Mouse (Mus musculus) embryonic facial prominence, embryonic 10.5 days (tissue): Measurements from ENCODE around the gene Mtif2. TPM values are rescaled to one million over a fixed set of nuclear protein-coding genes. Genes with fewer than 3 reads are reported as not detected.

ENCODE experiments used
- DNase-seq: peaks from one replicate; pipeline ENCODE4 v3.0.0-alpha.2; 2017; ENCODE audit warnings: low spot score
- H3K27ac ChIP-seq: fragments of 300-500 bp; sonication (generic); replicated peaks from 2 replicates; pipeline ENCODE4 v1.5.1; 2016; ENCODE audit warnings: mild to moderate bottlenecking
- H3K27me3 ChIP-seq: fragments of 300-500 bp; sonication (generic); replicated peaks from 2 replicates; pipeline ENCODE4 v1.6.1; 2016; ENCODE audit warnings: low read depth, mild to moderate bottlenecking; ENCODE audit not compliant: poor library complexity, severe bottlenecking
- H3K36me3 ChIP-seq: fragments of 300-500 bp; sonication (generic); replicated peaks from 2 replicates; pipeline ENCODE4 v1.6.1; 2016; ENCODE audit warnings: mild to moderate bottlenecking, moderate library complexity
- H3K4me1 ChIP-seq: fragments of 300-500 bp; sonication (generic); 2 replicates; pipeline ENCODE4 v1.6.1; 2016
- H3K4me3 ChIP-seq: fragments of 300-500 bp; sonication (generic); 2 replicates; pipeline ENCODE4 v1.5.1; 2016; ENCODE audit warnings: mild to moderate bottlenecking, moderate library complexity
- H3K9me3 ChIP-seq: fragments of 300-500 bp; sonication (generic); 2 replicates; pipeline ENCODE4 v1.6.1; 2016; ENCODE audit warnings: mild to moderate bottlenecking
- WGBS: fragments of 180-500 bp; shearing (Covaris S2); methylation state at CpG from one replicate; pipeline ENCODE4 v1.1.7; 2016; 5-methylcytosine and 5-hydroxymethylcytosine counted together
- polyA plus RNA-seq: library from polyadenylated mRNA; unstranded; fragments of >200 nt; fragmentation: Nextera tagmentation; extraction: Ambion mirVana; gene quantifications from 2 replicates; pipeline ENCODE4 v1.2.1, GENCODE M21; 2016

Gene Mtif2
- polyA plus RNA-seq = 45.8 and 49.5 TPM in 2 replicates

- Histone ChIP-seq H3K4me3 (peak within 1 kb of the TSS; percentile 79), H3K36me3 (peaks cover 15% of the 10 kb centered on the region), H3K27ac (peak within 1 kb of the TSS; percentile 92), H3K9me3 (no peaks in the 10 kb centered on the region), H3K4me1 (peaks cover 10% of the 10 kb centered on the region), H3K27me3 (no peaks in the 10 kb centered on the region)
- 3% methylated on average over 47 of the region's 47 CpGs for WGBS
- peak; percentile 89 for DNase-seq
Observed at GRCm38 (mm10) chr11:29525988-29526794, at the start of gene Mtif2. TSS of gene Mtif2 (plus strand) at chr11:29526408.

GRCm38 (mm10) chr11:29493135-29493534, 33.1 kb upstream of the Mtif2 start:
- no peaks in the 10 kb centered on the region for H3K4me1 ChIP-seq
- 94% methylated on average over 1 of the region's 1 CpGs for WGBS
- no peak overlapping the region for H3K4me3 ChIP-seq
- H3K27ac ChIP-seq = no peak overlapping the region
- DNase-seq = no peak
- H3K9me3 ChIP-seq = no peaks in the 10 kb centered on the region
- peaks cover 81% of the 10 kb centered on the region for H3K36me3 ChIP-seq
- H3K27me3 ChIP-seq = no peaks in the 10 kb centered on the region

- Histone ChIP-seq H3K27me3 (no peaks in the 10 kb centered on the region), H3K9me3 (no peaks in the 10 kb centered on the region), H3K36me3 (peaks cover 71% of the 10 kb centered on the region), H3K4me3 (no peak overlapping the region), H3K4me1 (no peaks in the 10 kb centered on the region), H3K27ac (no peak overlapping the region)
- no peak for DNase-seq
- WGBS = 83% methylated on average over 3 of the region's 3 CpGs
Observed at GRCm38 (mm10) chr11:29496962-29497361, 29.2 kb upstream of the Mtif2 start.

GRCm38 (mm10) chr11:29503948-29504893, 22.0 kb upstream of the Mtif2 start:
- DNase-seq = no peak
- Histone ChIP-seq H3K4me3 (no peak overlapping the region), H3K27me3 (no peaks in the 10 kb centered on the region), H3K27ac (no peak overlapping the region), H3K36me3 (peaks cover 54% of the 10 kb centered on the region), H3K4me1 (no peaks in the 10 kb centered on the region), H3K9me3 (no peaks in the 10 kb centered on the region)
- WGBS = 93% methylated on average over 10 of the region's 10 CpGs

- H3K36me3 ChIP-seq = peaks cover 52% of the 10 kb centered on the region
- no peak overlapping the region for H3K4me3 ChIP-seq
- H3K4me1 ChIP-seq = no peaks in the 10 kb centered on the region
- 89% methylated on average over 2 of the region's 2 CpGs for WGBS
- no peak overlapping the region for H3K27ac ChIP-seq
- H3K9me3 ChIP-seq = no peaks in the 10 kb centered on the region
- no peak for DNase-seq
- no peaks in the 10 kb centered on the region for H3K27me3 ChIP-seq
Observed at GRCm38 (mm10) chr11:29504899-29505625, 21.1 kb upstream of the Mtif2 start.

GRCm38 (mm10) chr11:29509421-29509820, 16.8 kb upstream of the Mtif2 start:
- DNase-seq = no peak
- WGBS = 99% methylated on average over 1 of the region's 1 CpGs
- no peak overlapping the region for H3K27ac ChIP-seq
- no peaks in the 10 kb centered on the region for H3K9me3 ChIP-seq
- peaks cover 6% of the 10 kb centered on the region for H3K4me1 ChIP-seq
- peaks cover 44% of the 10 kb centered on the region for H3K36me3 ChIP-seq
- no peaks in the 10 kb centered on the region for H3K27me3 ChIP-seq
- H3K4me3 ChIP-seq = no peak overlapping the region

- H3K27ac ChIP-seq = no peak overlapping the region
- WGBS = 91% methylated on average over 4 of the region's 4 CpGs
- no peaks in the 10 kb centered on the region for H3K27me3 ChIP-seq
- H3K36me3 ChIP-seq = peaks cover 26% of the 10 kb centered on the region
- H3K4me3 ChIP-seq = no peak overlapping the region
- no peak for DNase-seq
- H3K4me1 ChIP-seq = peaks cover 6% of the 10 kb centered on the region
- H3K9me3 ChIP-seq = no peaks in the 10 kb centered on the region
Observed at GRCm38 (mm10) chr11:29512818-29513535, 13.2 kb upstream of the Mtif2 start.

- DNase-seq = no peak
- 29% methylated on average over 10 of the region's 10 CpGs for WGBS
- peaks cover 6% of the 10 kb centered on the region for H3K4me1 ChIP-seq
- H3K4me3 ChIP-seq = peak overlapping the region; percentile 77
- peaks cover 26% of the 10 kb centered on the region for H3K36me3 ChIP-seq
- peak overlapping the region; percentile 88 for H3K27ac ChIP-seq
- H3K9me3 ChIP-seq = no peaks in the 10 kb centered on the region
- H3K27me3 ChIP-seq = no peaks in the 10 kb centered on the region
Observed at GRCm38 (mm10) chr11:29514325-29514681, 11.9 kb upstream of the Mtif2 start.

- 3% methylated on average over 40 of the region's 40 CpGs for WGBS
- no peaks in the 10 kb centered on the region for H3K27me3 ChIP-seq
- H3K4me1 ChIP-seq = peaks cover 6% of the 10 kb centered on the region
- no peaks in the 10 kb centered on the region for H3K9me3 ChIP-seq
- DNase-seq = peak; percentile 94
- peak within 1 kb of the TSS; percentile 77 for H3K4me3 ChIP-seq
- peak within 1 kb of the TSS; percentile 88 for H3K27ac ChIP-seq
- H3K36me3 ChIP-seq = peaks cover 25% of the 10 kb centered on the region
Observed at GRCm38 (mm10) chr11:29514682-29515412, 11.4 kb upstream of the Mtif2 start, which contains the start of gene Prorsd1. TSS of gene Prorsd1 (minus strand) at chr11:29515033.

- Histone ChIP-seq H3K27ac (no peak overlapping the region), H3K27me3 (no peaks in the 10 kb centered on the region), H3K4me1 (no peaks in the 10 kb centered on the region), H3K4me3 (no peak overlapping the region), H3K36me3 (peaks cover 85% of the 10 kb centered on the region), H3K9me3 (no peaks in the 10 kb centered on the region)
- 97% methylated on average over 1 of the region's 1 CpGs for WGBS
- no peak for DNase-seq
Observed at GRCm38 (mm10) chr11:29538201-29538600, 12.0 kb downstream of the Mtif2 start.

GRCm38 (mm10) chr11:29544225-29544945, 18.2 kb downstream of the Mtif2 start:
- Histone ChIP-seq H3K27me3 (no peaks in the 10 kb centered on the region), H3K4me3 (no peak overlapping the region), H3K27ac (no peak overlapping the region), H3K9me3 (no peaks in the 10 kb centered on the region), H3K36me3 (peaks cover 75% of the 10 kb centered on the region), H3K4me1 (peaks cover 13% of the 10 kb centered on the region)
- DNase-seq = no peak
- WGBS = 92% methylated on average over 3 of the region's 3 CpGs
